Mouse (Mus musculus) kidney, postnatal 10 days (tissue): ENCODE results near the gene Adgre5.
A peak's percentile ranks its signal among the peaks of the same experiment; 100 is the strongest.

Experiments
- DNase-seq: peaks from one replicate; pipeline ENCODE4 v3.0.0; 2021; ENCODE audit warnings: mixed read lengths

Adgre5 gene

DNA sequence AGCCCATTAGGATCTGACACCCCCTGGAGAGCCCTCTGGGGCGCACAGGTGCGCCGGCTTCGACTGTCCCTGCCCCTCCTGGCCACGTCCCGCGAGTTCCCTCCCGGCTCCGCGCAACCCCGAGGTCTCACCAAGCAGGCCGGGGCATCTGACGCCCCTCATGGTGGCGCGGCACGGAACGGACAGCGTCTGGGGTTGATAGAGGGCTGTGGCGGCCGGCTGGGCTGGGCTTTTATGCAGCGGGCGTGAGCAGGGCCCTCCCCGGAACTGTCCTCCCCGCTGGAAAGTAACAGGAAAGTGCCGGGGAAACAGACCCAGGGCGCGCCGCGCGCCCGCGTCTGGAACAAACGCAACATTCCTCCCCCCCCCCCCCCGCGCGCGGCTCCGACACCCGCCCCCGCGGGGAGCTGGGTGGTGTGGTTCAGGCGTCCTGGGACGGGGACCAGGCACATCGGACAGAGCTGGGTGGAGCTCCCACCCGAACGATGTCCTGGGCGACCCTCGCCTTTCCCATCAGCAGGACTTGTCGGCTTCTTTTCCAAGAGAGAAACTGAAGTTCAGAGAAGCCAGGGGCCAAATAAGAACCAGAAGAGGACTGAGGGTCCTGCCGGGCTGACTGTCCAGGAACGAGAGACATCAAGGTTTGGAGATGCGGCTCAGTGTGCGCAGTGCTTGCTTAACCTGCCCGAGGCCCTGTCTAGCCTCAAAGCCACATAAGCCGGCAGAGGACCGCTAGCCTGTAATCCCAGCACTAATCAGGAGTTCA lies at the start of gene Adgre5:
TSS of gene Adgre5 (minus strand) at position 351 of the 766 bp plus-strand sequence.
- DNase-seq: peak; percentile 89

DNA sequence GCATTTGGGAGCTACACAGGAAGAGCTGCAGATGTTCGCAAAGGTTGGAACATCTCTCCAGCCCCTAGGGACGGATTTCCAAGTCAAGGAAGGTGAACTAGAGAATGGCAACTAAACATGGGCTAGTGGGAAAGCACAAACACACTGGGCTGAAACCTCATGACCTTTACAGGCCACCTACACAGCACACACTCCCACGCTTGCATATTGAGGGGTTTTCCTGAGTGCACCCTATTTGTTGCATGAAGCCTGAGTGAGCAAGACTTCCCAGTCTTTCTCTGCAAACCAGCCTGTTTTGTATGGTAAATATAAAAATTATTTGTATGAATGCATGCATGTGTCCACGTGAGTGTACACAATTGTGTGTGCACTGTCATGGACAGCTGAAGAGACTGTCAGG lies 48.7 kb upstream of the Adgre5 start:
- DNase-seq: no peak

GRCm38 (mm10) chr8:83785046-83785445 lies 43.9 kb upstream of the Adgre5 start:
- no peak for DNase-seq

DNA sequence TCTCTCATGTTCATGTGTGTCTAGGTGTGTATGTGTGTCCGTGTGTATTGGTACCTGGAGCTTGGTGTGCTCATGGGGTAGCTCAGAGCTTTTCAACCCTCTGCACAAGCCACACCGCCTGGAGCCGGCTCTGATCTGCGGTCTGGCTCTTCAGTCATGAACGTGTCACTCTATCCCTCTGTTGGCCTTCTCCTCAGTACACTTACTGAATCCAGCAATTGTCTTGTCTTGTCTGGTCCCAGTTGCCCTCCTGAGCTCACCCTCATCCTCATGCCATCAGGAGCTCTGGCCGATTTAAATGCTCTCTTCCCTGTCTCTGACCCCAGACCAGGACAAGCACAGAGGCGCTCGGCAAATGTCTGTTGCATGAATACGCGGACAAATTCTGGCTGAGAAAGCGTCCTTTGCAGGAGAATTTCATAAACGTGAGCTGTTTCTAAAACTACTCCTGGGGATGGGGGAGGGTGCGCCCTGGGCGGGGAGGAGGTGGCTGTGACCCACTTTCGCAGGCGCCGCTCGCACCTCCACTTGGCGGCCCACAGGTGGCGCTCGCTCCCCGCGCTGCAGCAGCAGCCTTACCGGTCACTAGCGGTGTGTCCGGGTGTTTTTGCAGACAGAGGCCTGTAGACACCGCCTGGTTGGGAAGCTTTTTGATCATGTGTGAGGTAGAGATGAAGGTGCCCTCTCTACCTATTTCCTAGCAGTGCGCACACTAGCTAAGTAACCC lies 41.9 kb upstream of the Adgre5 start:
- peak; percentile 91 for DNase-seq

DNA sequence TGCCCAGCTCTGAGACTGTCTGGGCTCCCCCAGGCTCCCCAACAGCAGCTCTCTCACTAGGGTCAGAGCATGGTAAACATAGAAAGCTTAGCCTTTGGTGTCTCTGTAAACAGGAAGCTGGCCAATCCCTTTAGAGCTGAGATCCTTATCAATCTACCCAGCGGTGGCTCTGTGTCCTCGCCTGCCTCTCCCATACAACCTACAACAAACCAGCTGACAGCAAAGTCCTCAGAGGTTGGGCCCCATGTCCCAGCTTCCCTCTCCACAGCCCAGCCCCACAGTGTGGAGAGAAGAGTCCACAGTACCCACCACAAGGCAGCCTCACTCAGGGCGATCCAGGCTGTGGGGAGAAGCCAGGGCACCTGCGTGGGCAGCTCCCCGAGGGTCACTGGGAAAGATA lies 38.5 kb upstream of the Adgre5 start:
- DNase-seq: no peak

GRCm38 (mm10) chr8:83778051-83778450 lies 36.9 kb upstream of the Adgre5 start:
- DNase-seq: no peak

DNA sequence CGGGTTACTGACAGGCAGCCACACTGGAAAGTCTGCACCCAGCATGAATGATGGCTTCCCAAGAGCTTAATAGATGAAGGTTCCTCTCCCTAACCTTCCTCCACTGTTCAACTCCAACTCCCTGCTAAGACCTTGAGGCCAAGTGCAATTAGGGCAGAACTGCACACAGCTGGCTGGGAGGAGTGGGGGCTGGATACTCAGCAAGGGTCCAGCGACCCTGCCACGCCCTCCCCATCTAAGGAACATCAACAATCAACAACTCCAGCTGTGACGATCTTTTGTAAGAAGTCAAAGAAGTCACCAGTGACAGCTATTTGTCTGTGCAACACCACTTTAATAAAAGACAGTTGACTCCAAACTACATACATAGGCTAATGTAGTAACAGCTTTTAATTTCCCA lies 35.5 kb upstream of the Adgre5 start:
- no peak for DNase-seq

DNA sequence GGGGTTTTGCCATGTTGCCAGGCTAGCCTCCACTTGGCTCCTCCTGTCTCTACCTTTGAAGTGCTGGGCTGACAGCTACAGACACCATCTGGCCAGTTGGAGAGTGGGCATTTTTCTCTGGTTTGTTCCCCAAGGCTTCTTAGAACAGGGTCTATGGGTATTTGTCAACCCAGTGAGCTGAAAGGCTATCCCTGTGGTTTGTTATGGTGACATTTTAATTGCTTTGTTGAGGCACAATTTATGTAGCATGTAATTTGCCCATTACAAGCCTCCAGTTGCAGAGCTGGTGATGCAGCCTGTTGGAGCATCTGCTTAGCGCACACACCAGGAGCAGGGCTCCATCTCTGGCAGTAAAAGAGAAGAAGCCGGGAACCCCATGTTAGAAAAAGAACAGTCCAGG lies 33.1 kb upstream of the Adgre5 start:
- no peak for DNase-seq

GRCm38 (mm10) chr8:83773452-83773846 lies 32.3 kb upstream of the Adgre5 start:
- no peak for DNase-seq

DNA sequence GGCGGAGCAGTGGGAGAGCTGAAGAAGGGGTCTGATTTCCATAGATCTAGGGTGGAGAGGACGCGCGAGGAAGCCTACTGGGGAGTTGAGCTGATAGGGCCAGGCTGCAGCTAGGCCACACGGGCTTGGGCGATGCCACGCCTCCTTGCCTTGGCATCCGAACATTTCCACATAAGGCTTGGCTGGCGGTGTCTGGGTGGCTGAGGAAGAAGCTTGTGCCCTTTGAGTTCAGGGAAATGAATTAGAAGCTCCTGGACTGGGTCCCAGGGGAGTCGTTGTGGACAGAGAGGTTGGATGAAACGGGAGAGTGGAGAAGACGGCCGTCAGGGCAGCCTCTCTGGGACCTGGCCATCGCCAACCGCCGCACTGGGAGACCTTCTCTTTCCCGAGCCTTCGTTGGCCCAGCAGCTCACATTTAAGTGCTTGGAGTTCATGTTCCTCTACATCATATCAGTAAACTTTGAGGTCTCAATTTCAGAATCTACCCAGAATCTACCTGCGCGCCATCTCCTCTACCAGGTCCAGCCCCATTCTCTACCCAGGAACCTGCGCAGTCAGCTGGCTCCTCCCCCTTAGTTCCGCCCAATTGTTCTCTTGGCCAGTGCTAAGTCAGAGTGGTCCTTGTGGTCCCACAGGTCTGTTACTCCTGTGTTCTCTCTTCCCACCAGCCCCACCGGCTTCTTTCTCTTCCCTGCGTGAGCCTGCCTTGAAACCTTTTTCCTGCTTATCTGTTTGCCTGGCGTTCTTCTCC lies 31.8 kb upstream of the Adgre5 start:
- peak; percentile 53 for DNase-seq

GRCm38 (mm10) chr8:83771791-83772190 lies 30.7 kb upstream of the Adgre5 start:
- no peak for DNase-seq

GRCm38 (mm10) chr8:83770669-83771068 lies 29.5 kb upstream of the Adgre5 start:
- no peak for DNase-seq

DNA sequence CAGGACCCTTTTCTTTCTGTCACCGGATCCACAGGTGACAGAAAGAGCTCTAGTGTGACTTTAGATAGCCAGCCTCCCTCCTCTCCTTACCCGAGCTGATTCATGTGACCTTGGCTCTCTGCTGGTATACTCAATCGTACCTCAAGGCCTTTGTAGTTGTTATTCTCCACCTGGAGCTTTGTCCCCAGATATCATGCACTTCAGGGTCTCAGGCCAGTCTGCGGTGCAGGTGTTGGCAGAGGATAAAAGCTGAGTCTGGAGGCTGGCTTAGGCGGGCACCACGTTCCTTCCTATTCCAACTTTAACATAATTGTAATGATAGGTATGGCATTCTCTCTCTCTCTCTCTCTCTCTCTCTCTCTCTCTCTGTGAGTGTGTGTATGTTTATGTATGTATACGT lies 28.6 kb upstream of the Adgre5 start:
- no peak for DNase-seq

DNA sequence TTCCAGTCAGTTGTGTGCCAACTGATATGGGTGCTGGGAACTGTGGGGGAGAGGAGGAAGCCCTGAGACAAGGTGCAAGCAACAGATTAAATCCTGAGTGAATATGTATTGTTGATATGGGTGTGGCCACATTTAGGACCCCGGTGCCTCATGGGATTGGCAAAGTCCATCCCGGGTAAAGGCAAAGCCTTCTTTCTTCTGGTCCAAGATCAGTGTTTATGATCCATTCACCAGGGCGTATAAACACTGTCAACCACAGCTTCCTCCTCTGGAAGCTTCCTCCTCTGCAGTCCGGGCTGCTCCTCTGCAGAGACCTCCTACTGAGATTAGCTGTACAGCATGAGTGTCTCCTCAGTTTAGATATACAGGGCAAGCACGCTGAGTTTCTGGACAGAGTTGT lies 27.4 kb upstream of the Adgre5 start:
- no peak for DNase-seq

GRCm38 (mm10) chr8:83767442-83767841 lies 26.3 kb upstream of the Adgre5 start:
- no peak for DNase-seq

- no peak for DNase-seq
Measured at GRCm38 (mm10) chr8:83765663-83766062, 24.5 kb upstream of the Adgre5 start.

GRCm38 (mm10) chr8:83764717-83765116 lies 23.6 kb upstream of the Adgre5 start:
- DNase-seq: no peak

DNA sequence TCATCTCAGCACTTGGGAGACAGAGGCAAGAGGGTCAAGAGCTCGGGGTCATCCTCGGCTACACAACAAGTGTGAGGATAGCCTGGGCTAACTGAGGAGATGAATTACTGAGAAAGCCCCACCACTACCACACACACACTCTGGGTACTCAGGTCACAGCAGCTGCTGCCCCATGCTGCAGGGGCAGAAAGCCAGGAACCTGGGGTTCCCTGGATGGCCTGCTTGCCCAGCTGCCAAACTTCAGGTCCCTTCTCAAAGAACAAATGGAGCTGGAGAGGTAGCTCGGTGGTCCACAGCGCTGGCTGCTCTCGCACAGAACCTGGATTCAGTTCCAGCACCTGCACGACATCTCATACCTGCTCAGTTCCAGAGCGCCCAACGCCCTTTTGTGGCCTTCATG lies 23.0 kb upstream of the Adgre5 start:
- DNase-seq: no peak

DNA sequence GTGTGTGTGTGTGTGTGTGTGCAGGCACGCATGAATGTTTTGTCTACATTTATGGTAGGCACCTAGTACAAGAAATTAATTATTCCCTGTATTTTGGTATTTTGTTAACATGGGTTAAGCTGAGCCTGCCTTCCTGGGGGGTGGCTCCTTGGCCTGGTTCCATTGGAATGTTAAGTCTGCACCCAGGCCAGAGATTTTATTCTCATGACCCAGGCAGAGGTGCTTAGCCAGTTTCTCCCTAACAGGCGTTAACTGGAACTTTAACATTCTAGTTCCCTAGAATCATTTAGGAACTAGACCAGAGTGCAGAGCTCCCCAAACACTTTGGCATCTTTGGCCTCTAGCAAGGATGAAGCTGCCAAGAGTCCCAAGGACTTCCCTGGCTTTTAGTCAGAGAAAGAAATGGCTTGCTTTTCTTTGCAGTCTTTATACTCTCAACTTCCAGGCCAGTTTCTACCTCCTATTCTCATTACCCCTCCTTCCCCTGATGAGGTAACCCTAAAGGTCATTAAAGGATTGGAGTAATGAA lies 18.2 kb upstream of the Adgre5 start:
- peak; percentile 55 for DNase-seq

- no peak for DNase-seq
Measured at GRCm38 (mm10) chr8:83758298-83758697, 17.2 kb upstream of the Adgre5 start.

DNA sequence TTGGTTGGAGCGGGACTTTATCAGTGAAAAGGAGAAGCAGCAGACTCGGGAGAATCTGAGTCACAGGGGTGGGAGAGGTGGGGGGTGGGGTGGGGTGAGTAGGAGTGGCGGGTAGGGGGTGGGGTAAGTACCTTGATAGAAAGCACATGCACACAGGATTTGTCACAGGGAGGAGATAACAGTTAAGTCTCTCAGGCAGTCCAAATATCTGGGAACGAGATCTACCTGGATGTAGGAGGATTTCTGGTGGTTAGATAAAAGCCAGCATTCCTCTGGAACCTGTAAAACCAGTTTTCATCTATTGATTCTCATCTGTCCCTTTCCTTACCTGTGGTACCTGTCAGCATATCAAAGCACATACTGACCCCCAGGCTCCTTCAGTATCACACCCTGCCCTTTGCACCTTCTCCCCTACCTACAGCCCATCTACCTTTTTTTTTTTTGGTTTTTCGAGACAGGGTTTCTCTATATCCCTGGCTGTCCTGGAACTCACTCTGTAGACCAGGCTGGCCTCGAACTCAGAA lies 16.0 kb upstream of the Adgre5 start:
- no peak for DNase-seq

- DNase-seq: no peak
Measured at GRCm38 (mm10) chr8:83756273-83756672, 15.1 kb upstream of the Adgre5 start.

GRCm38 (mm10) chr8:83754149-83754548 lies 13.0 kb upstream of the Adgre5 start:
- no peak for DNase-seq
